Mouse (Mus musculus): ENCODE data around the gene Pdzd2.

Pdzd2 gene

DNA sequence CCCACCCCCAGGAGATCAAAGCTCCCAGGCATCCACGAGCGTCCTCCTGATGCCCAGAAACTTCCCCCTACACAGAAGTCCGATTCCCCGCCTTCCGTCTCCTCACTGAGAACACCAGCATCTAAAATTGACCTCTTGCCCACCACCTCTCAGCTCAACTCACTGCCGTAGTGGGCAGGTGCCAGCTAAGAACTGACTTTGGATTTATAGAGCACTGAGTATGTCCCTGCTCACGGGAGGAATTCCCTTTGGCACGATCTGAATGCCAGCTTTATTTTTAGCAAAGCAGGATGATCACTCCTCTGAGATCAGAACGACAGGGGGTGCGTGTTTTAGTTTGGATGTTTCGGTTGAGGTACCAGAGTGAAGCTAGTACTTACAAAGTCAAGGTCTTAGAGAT is 7.1 kb downstream of the Pdzd2 start:
- DNase-seq: no peak

DNA sequence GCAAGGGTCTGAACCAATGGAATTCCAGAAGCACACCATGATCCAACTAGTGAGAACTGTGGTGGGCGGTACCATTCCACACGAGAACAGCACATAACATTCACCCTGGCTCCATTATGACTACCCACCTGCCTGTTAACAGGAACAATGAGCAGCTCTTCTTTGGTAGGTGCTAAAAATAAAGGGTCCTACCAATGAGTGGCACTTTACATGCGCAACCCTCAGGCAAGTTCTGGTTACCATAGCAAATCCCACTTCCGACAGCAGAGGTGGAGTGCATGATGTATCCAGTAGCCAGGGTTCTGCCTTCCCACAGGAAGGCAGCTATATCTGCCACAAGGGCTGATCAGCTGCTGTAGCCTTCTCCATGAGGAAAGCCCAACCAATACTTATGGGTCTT is 11.3 kb downstream of the Pdzd2 start:
- no peak for DNase-seq

DNA sequence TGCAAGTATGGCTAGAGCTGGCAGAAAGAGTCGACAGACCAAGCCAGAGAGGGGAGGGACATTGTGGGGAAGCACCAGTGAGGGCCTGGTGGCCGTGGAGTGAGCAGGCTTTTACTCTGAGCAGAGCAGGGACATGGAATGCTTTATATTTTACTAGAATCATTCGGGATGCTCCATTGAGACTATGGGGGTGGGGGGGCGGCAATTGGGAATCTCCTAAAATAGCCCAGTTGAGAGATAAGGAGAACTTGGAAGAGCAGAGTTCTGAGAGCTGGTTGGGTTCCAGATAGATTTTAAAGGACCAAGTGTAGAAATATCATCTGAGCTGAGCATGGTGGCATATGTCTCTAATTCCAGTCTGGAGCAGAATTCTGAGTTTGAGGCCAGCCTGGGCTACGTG is 14.5 kb downstream of the Pdzd2 start:
- no peak for DNase-seq

DNA sequence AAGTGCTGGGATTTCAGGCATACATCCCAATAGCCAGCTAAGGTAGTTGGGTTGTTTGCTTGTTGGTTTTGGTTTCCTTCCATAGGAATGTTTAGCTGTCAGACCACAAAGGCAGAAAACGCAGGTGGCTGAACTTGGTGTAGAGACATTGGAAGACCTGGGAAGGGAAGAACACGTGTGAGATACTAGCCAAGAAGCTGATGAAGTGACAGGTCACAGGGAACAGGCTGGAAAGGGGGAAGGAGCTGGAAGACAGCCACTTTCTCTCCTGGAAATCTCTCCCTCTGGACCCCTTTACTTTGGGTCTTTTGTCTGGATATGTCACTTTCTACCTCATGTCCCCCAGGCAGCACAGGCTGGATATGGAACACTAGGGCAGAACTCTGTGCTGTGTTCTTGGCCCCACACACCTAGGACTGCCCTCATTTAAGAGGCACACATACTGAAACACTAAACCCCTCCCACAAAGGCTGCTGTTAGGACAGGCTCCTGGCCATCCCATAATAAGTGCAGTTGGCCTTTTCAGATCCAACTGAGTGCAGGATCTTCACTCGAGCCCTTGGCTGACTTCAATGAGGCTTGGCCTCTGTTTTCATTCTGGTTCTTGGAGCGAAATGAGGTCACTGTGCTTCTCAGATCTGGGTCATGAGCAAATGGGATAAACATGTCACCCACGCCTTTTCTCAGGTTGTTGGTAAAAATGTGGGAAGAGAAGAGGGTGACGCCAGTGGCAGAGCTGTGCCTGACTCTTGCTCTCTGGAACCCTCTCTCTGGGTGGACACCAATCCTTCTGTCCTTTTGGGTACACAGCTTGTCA is 17.8 kb downstream of the Pdzd2 start:
- peak; percentile 78 for DNase-seq

DNA sequence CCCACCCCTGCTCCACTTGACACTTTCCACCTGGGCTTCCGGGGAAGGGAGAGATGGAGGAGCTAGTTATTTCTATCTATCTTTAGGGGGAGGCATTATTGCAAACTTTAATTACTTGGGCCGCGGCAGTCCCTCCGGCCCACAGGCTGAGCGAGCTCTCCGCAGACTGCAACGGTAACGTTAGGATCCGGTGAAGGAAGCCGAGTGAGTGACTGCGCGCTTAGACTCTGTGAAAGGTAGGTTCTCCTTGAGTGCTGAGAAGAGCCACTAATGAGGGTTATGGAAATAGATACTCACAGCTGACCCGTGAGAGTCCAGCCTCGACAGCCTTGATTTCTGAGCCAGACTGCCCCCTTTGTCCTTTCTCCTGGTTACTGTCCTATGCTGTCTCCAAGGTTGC is 20.9 kb downstream of the Pdzd2 start:
- DNase-seq: no peak

DNA sequence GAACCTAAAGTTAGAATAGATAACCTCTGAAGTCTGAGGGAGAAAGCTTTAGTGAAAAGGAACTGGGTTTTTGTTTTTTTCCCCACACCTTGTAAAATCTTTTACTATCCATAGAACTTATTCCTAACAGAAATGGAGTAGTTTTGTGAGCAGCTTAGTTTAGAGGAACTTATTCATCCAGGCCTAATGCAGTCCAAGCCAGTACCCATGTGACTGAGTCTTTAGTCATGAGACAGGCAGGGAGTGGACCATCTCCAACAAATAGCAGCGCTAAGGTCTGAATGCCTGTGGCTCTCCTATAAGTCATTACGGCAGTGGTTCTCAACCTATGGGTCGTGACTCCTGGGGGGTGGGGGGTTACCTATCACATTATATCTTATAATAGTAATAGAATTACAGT is 22.3 kb downstream of the Pdzd2 start:
- no peak for DNase-seq

DNA sequence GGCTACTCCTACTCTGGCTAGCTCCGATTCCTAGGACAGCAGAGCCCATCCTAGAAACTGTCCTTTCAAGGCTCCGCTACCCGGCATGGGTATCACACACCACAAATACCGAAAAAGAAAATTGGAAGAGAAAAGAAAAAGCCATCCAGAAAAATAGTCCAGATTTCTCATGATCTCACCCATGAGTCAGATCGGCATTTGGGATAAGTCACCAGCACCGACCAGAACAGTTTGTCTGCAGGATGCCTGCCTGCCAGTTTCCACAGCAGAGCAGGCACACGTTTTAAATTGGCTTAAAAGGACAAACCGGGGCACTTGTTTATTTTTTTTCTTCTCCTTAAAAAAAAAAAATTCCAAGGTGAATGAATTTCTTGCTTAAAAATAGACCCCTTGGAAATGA is 22.8 kb downstream of the Pdzd2 start:
- DNase-seq: no peak

DNA sequence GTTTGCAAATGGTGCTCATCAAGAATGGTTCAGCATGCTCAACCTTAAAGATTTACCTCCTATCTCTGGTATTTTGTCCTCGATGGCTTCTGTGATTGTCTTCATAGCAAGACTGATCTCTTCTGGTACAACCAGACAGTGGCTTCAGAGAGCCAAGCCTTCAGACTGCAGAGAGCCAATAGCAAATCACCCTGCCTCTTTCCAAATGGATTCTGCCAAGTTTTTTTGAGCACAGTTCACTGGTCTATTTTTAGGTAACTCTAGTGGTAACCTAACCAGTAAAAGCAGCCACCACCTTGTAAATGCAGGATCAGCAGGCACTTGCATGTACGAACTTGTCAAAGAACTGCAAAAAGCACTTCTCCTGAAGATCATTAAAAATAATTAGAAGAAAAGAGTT is 25.4 kb downstream of the Pdzd2 start:
- no peak for DNase-seq

DNA sequence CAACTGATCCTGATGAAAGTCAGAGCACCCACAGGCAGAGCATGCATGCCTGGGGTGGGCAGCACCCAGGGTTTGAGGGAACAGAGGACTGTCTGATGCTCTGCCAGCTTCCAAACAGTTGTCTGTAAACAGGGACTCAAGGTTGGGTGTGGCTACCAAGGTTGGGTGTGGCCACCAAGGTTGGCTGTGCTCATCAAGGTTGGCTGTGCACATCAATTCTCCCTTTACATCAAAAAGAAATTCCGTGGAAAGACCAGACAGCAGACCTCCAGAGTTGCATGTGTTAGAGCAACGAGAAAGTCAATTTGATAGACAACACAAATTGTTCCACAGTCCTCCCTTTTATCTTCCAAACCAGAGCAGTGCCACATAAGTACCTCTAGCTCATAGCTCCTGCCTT is 26.5 kb downstream of the Pdzd2 start:
- DNase-seq: no peak

DNA sequence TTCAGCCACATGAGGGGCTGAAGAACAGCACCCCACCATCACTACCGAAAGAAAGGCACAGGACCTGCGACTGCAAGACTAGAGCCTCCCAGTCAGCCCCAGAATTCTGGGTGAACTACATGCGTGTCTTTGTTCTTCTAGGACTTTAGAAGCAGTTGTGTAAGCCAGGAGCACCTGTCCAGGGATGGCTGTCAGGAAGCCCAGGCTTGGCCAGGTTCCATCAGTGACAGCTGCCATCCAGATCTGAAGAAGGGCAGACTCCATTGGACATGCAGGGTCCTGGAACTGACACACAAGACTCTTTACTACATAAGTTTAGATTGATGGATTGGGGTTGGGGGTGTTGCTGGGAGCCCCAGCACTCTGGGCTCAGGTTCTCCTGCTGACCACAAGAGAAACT is 29.7 kb downstream of the Pdzd2 start:
- no peak for DNase-seq

DNA sequence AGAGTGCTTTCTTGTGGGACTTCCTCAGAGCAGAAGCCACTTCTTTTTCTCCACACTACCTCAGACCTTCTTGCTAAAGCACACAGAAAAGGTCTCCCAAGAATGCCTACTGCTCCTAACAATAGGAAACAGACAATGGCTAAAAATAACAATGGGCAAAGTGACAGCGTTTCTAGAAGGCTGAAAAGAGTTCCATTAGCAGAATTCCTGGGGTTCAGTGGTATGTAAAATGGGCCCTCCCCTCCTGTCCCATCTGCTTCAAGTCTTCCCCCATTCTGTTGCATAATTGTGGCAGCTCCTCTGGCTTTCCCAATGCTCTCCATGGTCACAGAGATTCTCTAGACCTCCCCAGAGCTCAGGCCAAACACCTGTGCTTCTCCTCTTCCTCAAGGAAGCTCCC is 31.4 kb downstream of the Pdzd2 start:
- peak; percentile 78 for DNase-seq

DNA sequence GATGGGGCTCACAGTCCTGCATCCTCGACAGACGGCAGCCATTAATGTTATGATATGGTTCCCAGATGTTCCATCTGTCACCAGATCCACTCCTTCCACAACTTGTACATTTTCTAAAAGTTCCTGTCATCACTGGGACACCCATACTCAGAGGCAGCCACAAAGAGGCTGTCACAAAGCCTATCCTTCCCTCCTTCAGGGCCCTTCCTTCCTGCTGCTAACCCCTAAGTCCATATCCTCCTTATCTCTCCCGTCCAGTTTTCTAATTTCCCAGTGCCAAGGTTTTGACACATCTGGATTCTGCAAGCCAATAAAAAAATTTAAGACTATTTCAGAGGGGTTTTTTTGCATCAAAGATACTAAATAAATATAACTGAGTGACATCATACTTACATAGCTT is 32.8 kb downstream of the Pdzd2 start:
- DNase-seq: no peak

DNA sequence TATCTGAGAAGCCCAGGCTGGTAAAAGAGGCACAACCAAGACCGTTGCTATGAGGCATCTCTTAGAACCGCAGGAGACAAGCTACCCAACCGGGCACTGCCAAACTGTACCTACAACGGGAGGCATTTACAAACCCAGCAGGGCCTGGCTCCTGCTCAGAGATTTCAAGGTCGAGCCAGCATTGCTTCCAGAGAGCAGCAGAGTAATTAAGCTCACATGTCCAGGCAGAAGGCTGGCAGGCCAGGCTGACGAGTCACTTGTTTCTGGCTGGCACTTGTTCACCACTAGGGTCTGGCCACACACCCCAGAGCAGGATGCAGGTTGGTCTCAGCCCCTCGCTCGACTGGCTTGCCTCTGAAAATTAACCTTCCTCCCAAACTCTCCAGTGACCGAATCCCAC is 39.4 kb downstream of the Pdzd2 start:
- no peak for DNase-seq

DNA sequence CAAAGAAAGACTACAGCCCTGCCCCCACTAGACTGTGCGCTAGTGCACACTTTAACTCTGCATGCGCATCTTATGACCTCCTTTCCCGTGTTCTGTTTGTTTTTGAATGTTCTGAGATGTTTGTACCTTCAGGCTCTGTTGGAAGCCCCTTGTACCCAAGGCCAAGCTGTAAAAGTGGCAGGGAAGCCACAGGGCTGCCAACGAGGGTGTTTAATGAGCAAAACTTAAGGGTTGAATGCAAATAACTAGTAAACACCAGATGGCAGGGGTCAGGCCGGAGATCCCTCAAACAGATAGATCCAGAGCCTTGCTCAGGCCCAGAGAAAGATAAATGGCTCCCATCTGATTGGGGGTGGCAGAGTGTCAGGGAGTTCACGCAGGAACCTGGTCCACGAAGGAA is 42.0 kb downstream of the Pdzd2 start:
- no peak for DNase-seq

DNA sequence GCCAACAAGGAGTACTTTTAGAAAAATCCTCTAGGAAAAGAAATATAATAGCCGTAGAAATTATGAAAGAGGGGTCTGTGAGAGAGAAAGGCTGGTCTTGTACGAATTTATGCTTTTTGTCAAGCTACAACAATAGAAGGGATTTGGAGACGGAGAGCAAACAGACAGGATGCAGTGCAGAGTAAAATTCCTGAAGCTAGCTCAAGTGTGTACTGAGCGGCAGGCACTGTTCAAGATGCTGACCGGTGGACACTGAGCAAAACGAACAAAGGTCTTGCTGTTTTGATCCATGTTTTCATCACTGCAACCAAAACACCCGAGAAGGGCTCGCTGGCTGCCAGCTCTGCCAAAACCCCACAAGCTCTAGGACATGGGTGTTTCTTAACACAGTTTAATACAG is 42.8 kb downstream of the Pdzd2 start:
- peak; percentile 66 for DNase-seq

DNA sequence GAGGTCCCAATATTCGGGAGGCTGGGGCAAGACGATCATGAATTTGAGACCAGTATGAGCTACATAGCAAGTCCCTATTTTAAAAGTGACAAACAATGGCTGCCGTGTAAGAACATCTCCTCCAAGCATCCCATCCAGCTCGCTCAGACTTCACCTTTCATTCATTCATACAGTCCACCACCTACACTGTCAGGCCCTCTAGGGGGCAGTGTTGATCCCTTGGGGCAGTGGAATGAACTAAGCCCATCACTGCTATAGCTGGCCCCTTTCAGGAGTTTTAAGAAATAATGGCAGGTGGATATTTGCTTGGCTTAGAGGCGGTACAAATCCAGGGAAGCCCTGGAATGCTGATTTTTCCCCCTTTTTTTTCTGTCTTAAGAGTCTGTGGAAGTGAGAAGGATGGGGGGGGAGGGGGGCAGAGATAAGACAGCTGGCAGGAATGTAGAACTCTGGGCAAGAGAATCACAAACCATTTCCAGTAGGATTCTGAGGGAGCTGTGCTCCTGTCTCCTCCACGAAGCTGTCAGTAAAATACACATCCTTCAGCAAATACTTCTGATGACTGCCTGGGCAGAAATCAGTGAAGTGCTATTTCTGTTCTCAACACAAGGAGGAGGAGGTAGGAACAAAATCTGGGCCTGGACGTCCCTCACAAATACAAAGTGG is 49.9 kb downstream of the Pdzd2 start:
- no peak for DNase-seq

DNA sequence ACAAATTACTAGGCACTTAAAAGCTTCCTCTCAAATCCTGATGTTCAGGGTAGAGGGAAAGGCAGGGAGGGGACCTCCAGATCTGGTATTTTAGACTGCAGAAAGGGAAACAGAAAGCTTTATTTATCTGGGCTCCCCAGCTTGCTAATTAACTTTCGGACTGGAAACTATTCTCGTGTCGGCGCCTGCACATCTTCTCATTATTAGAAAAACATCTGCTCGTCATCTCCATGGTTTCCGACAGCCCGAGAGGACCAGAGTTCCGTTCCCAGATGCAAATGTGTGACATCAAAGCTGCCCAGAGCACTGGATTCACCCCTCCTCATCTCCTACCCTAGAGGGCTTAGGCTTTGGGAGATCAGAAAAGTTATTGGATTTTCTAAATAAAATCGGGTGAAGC is 57.2 kb downstream of the Pdzd2 start:
- peak; percentile 44 for DNase-seq

DNA sequence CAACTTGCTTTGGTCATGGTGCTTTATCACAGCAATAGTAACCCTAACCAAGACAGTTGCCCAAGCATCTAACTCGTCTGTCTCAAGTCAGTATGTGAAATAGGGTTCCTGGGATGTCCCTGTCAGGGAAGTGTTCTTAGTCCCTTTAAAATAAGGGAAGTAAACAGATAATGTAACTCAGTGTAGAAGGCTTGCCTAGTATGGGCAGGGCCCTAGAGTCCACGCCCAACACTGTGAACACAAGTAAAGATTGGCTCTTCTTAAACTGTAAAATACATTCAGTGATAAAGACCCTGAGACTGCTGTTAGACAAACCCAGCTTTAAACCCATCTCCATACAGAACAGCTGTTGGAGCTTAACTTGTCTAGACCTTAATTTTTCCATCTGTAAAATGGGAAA is 57.8 kb downstream of the Pdzd2 start:
- no peak for DNase-seq

DNA sequence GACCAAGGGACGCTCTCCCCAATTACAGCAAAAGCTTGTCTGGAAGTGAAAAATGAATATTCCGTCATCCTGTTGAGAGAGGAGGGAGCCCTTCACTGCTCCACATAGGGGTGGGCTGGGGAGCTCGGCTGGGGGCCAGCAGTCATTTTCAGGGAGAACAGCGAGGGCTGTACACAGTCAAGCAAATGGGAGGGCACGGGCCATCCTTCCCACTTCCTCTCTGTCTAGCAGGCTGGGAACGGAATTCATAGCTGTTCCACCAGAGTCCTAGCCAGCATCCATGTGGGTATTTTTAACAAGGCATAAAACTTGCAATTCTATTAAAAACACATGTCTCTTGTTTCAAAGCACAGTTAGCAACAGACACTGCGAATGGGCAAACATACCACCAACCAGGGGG is 59.0 kb downstream of the Pdzd2 start:
- DNase-seq: no peak

DNA sequence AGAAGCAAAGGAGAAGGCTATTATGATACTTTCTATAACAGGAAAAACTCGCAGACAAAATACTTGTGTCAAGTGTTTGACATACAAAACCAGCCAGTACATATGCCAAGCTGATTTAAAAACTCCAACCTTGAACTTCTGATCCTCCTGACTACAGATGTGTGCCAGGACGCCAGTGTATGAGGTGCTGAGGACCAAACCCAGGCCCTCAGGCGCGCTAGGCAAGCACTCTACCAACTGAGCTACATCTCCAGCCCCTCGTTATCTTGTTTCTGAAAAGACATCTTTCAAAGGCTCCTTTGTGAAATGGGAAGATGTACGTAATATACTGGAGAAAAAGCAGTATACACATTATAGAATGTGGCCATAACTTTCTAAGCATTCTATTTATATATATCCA is 59.7 kb downstream of the Pdzd2 start:
- no peak for DNase-seq

DNA sequence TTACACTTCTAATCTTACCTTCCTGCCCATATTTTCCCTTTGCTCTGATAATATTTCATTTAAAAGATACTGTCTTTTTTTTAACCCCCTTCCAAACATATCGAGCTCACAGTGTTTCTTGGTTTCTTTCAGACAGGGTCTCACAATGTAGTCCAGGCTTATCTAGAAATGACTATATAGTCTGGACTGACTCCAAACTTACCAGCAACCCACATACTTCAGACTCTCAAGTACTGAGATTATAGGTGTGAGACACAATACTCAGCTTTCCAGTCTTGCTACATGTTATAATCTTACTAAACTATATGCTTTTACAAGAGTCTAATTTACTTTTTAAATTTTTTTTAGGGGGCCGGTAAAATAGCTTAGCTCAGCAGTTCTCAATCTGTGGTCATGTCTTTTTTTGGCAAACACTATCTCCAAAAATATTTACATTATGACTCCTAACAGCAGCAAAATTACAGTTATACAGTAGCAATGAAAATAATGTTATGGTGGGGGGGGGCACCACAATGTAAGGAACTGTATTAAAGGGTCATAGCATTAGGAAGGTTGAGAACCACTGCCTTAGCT is 61.1 kb downstream of the Pdzd2 start:
- no peak for DNase-seq

DNA sequence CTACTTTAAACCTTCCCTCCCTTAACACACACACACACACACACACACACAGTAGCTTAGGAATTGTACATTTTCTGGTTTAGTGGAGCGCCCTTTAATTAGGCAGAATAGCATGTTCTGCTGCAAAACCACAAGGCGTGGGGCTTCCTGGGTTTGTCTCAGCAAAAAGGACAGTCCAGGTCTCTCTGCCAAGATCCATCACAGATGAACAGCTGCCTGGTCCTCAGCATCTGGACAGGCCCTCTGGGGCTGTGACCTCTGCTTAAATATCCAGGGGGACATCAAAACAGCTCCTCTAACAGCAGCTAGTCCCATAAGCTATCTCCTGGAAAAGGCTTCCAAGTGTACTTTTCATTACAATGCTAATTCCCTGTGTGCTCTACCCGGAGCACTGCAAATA is 64.4 kb downstream of the Pdzd2 start:
- no peak for DNase-seq

DNA sequence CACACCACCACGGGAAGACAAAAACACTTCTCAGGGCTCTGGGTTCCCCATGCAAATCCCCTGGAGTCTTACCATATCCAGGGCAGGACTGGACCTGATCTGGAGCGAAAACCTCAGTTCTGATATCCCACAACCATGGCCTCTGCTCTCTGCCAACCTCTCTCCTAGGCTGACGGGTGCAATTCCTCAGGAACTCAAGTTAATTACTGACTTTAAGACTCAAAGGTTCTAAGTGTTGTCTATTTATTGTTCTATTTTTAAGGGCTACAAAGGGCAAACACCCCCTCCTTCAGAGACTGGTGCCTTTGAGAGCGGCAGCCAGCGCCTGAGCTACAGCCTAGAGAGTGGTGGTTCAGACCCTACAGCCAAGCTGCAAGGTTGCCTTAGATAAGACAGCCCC is 65.7 kb downstream of the Pdzd2 start:
- no peak for DNase-seq

DNA sequence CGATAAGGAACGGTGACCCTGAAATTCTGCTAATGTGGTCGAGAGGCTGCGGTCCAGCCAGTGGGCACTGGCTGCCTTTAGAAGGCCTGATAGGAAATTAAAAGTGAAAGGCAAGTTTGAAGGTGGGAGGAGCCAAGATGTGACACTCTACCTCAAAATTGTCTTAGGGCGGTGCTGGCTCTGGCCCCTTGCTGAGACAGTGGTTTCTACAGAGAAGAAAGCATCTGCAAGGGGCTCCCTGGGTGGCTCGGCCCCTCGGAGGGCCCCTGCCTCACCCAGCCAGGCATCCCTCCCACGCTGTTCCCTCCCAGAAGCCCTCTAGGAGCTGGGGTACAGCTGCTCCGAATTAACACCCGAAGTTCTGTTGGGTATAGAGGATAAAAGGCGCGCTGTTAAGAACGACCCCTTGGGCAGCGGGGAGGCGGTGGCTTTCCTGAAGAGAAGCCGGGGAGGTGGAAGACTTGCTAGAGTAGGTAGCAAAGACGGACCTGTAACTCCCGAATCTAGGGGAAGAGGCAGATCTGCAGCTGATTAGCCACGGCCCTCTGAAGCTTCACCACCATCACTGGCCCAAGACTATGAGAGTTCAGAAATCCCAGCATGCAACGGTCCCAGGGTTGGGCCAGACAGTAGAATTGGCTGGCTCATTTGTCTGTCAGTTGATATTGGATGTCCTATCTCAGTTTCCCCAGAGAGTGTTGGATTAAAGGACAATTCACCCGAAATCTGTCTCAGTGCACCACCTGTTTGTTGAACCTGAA is 71.8 kb downstream of the Pdzd2 start:
- DNase-seq: peak; percentile 41
